Comparison of ENCODE assay signal across 8 mouse cellular contexts in the genomic region with DNA sequence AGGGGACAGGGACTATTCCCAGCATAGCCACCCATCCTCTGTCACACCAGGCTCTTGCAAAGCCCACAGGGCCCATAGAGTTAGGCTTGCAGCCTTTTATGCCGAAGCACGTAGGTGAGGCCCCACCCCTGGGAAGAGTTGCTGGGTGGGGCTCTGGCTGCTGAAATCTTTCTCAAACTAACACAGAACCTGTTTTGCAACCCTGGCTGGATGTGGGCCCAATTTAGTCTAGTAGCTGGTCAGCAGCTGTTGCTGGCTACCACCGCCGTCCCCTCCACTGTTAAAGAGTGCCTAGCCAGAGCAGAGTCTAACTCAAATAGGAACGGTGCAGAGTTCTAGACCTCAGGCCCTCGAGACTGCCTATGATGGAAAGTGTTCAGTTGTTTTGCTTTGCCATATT. TPM values are rescaled to one million over a fixed set of nuclear protein-coding genes. Genes with fewer than 3 reads are reported as not detected.
DNase-seq lines count a peak whose midpoint lies in the region; ATAC-seq and TF ChIP-seq lines count a peak whose summit lies in the region.

No protein-coding gene starts in this region.

- peak overlapping the region; percentile 96 for H3K27ac ChIP-seq in intestine, embryonic 14.5 days (ENCODE audit: low read depth)
- peak overlapping the region; percentile 98 for H3K27ac ChIP-seq in liver, embryonic 14.5 days

- TF ChIP-seq CTCF in liver, embryonic 14.5 days (IDR thresholded peaks at IDR 0.05; ENCODE audit: low read depth): no peak

- 0 out of 2 replicates have a peak overlapping the region, but pooled peaks have one; percentile 39 for H3K4me3 ChIP-seq in intestine, embryonic 14.5 days (ENCODE audit: low read depth, low read length)
- peak overlapping the region in 1 of 2 experiments; percentile 60; a peak in 1 of 4 replicates for H3K4me3 ChIP-seq in liver, embryonic 14.5 days (ENCODE audit: insufficient read depth in 1 of 2, low read depth in 2 of 2, low read length in 2 of 2)

- WGBS in intestine, embryonic 14.5 days: 62% methylated on average over 6 of the region's 6 CpGs
- 37% methylated on average over 6 of the region's 6 CpGs for WGBS in liver, embryonic 14.5 days (ENCODE audit: insufficient replicate concordance)

- H3K36me3 ChIP-seq in intestine, embryonic 14.5 days (ENCODE audit: control insufficient read depth, insufficient read depth, low read length): peaks cover 39% of the 10 kb centered on the region
- H3K36me3 ChIP-seq in liver, embryonic 14.5 days (replicated peaks; ENCODE audit: control insufficient read depth, insufficient read depth, low read depth): peaks cover 30% of the 10 kb centered on the region

- no peaks in the 10 kb centered on the region for H3K27me3 ChIP-seq in intestine, embryonic 14.5 days (replicated peaks; ENCODE audit: control insufficient read depth, insufficient read depth, low read length)
- no peaks in the 10 kb centered on the region for H3K27me3 ChIP-seq in liver, embryonic 14.5 days (ENCODE audit: control insufficient read depth, insufficient read depth, low read length)

- peak; percentile 14 for DNase-seq in right cerebral cortex, postnatal 14 days
- no peak for DNase-seq in right cerebral cortex, postnatal 25 days
- peak; percentile 69 for DNase-seq in gastrocnemius, postnatal 10 days
- no peak for DNase-seq in intestine, embryonic 14.5 days (ENCODE audit: low spot score)
- DNase-seq in liver, embryonic 14.5 days (ENCODE audit: low read depth in 3 of 3, low spot score in 3 of 3): no peak
- DNase-seq in ovary, postnatal 36 days (ENCODE audit: low spot score): peak; percentile 67
- no peak for DNase-seq in frontal cortex, postnatal 14 days (ENCODE audit: low spot score in 2 of 2)
- DNase-seq in thymus, postnatal 36 days: no peak

- peak overlapping the region; percentile 64 for H3K4me2 ChIP-seq in intestine, embryonic 14.5 days (ENCODE audit: low read length)
- H3K4me2 ChIP-seq in liver, embryonic 14.5 days (ENCODE audit: low read depth): peak overlapping the region; percentile 95

- no peak; the same call in 1 of the 2 replicates for ATAC-seq in intestine, embryonic 14.5 days (replicated peaks; ENCODE audit: low FRiP score, low TSS enrichment, low read depth)
- no peak for ATAC-seq in liver, embryonic 14.5 days (ENCODE audit: insufficient read depth)

- H3K4me1 ChIP-seq in intestine, embryonic 14.5 days (replicated peaks; ENCODE audit: control insufficient read depth, insufficient read depth, low read length): peaks cover 60% of the 10 kb centered on the region
- peaks cover 51 to 57% of the 10 kb centered on the region in 2 experiments for H3K4me1 ChIP-seq in liver, embryonic 14.5 days (replicated peaks; ENCODE audit: control insufficient read depth in 2 of 2, insufficient read depth in 2 of 2, low read length in 1 of 2)

- TF ChIP-seq EP300 in liver, embryonic 14.5 days (IDR thresholded peaks at IDR 0.05; ENCODE audit: low read depth): no peak

- no peaks in the 10 kb centered on the region for H3K9me3 ChIP-seq in intestine, embryonic 14.5 days (ENCODE audit: control insufficient read depth, low read length)
- no peaks in the 10 kb centered on the region for H3K9me3 ChIP-seq in liver, embryonic 14.5 days (ENCODE audit: control insufficient read depth, low read length)

- H3K9ac ChIP-seq in intestine, embryonic 14.5 days (ENCODE audit: low read length): no peak overlapping the region
- H3K9ac ChIP-seq in liver, embryonic 14.5 days (replicated peaks): peak overlapping the region; percentile 89; the same call in 1 of the 2 replicates

RNA-seq across cellular contexts. Expression of gene Pnma1, which starts 26.6 kb away (rescaled TPM):
- under 1 TPM; 0.23 to 0.54 TPM for total RNA-seq in gastrocnemius, postnatal 10 days (2021)
- polyA plus RNA-seq in intestine, embryonic 14.5 days (2014; fragmentation: Nextera tagmentation; extraction: Ambion mirVana): 0.56 and 0.84 TPM in 2 replicates
- 0.09 and 0.10 TPM in 2 replicates for polyA plus RNA-seq in liver, embryonic 14.5 days (2012; rRNA removed)
- 0.05 and 0.11 TPM in 2 replicates for polyA plus RNA-seq in liver, embryonic 14.5 days (2014; fragmentation: Nextera tagmentation; extraction: Ambion mirVana)

RNA-seq across cellular contexts. Expression of gene Elmsan1, which starts 43.8 kb away (rescaled TPM):
- total RNA-seq in gastrocnemius, postnatal 10 days (2021): 10 to 100 TPM; 15.6 to 18.5 TPM
- 8.2 and 8.8 TPM in 2 replicates for polyA plus RNA-seq in intestine, embryonic 14.5 days (2014; fragmentation: Nextera tagmentation; extraction: Ambion mirVana)
- polyA plus RNA-seq in liver, embryonic 14.5 days (2012; rRNA removed): 3.9 and 4.3 TPM in 2 replicates
- polyA plus RNA-seq in liver, embryonic 14.5 days (2014; fragmentation: Nextera tagmentation; extraction: Ambion mirVana): 4.5 and 5.1 TPM in 2 replicates

Comparison
In these comparisons a context has a peak if more than half of its experiments do, and no peak if none do; other contexts are left out.
1. DNase-seq: peak in right cerebral cortex, postnatal 14 days (single experiment), gastrocnemius, postnatal 10 days (single experiment) and ovary, postnatal 36 days (single experiment); none in right cerebral cortex, postnatal 25 days (single experiment), intestine, embryonic 14.5 days (single experiment), liver, embryonic 14.5 days (0 of 3), frontal cortex, postnatal 14 days (0 of 2) and thymus, postnatal 36 days (0 of 2).